Mouse (Mus musculus) small intestine, adult 2 months (tissue): ENCODE measurements around the gene Pcca.

Source experiments
- CTCF ChIP-seq: fragments of 200-500 bp; IDR thresholded peaks from 2 replicates; pipeline ENCODE4 v1.5.1; 2012; ENCODE audit warnings: low read depth, mild to moderate bottlenecking, control low read depth, inconsistent platforms, low read length, moderate library complexity, mixed read lengths; ENCODE audit not compliant: insufficient replicate concordance, insufficient read length; ENCODE audit errors: extremely low read depth
- POLR2A ChIP-seq: fragments of 200-500 bp; IDR thresholded peaks from 2 replicates; pipeline ENCODE4 v1.6.1; 2012; ENCODE audit warnings: low read depth, mild to moderate bottlenecking, control low read depth, inconsistent platforms, low read length, moderate library complexity

DNA sequence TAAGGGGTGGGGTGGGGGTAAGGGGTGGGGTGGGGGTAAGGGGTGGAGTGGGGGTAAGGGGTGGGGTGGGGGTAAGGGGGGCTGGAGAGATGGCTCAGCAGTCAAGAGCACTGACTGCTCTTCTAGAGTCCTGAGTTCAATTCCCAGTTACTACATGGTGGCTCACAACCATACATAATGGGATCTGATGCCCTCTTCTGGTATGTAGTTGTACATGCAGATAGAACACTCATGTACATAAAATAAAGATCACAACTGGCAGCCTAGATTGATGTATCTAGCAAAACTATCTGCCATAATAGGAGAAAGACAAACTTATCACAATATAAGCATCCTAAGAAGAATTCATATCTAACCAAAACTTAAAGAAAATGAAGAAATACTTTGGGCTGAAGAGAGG is 364.4 kb downstream of the Pcca start:
- TF ChIP-seq CTCF (no peak), POLR2A (no peak)
